Mouse (Mus musculus) hindbrain, embryonic 12.5 days (tissue): ENCODE results near the gene Olfr1380. TPM values are rescaled to one million over a fixed set of nuclear protein-coding genes. Genes with fewer than 3 reads are reported as not detected.
A peak's percentile ranks its signal among the peaks of the same experiment; 100 is the strongest.
"Not testable (repeated sequence)": the region's sequence is repeated elsewhere in the genome, so short reads cannot be mapped to it uniquely, and the experiment has no call there.

Experiments
- ATAC-seq: fragments of 200-750 bp; cut with Nextera tagmentation; 2 replicates; pipeline ENCODE4 v1.8.0; 2017; ENCODE audit warnings: moderate TSS enrichment; ENCODE audit not compliant: low FRiP score
- H3K27ac ChIP-seq: fragments of 300-500 bp; sonication (generic); 2 replicates; pipeline ENCODE4 v1.5.1; 2016; ENCODE audit warnings: mild to moderate bottlenecking
- H3K27me3 ChIP-seq: fragments of 300-500 bp; sonication (generic); 2 replicates; pipeline ENCODE4 v1.6.1; 2016; ENCODE audit warnings: mild to moderate bottlenecking
- H3K36me3 ChIP-seq: fragments of 300-500 bp; sonication (generic); 2 replicates; pipeline ENCODE4 v1.6.1; 2016; ENCODE audit warnings: mild to moderate bottlenecking
- H3K4me1 ChIP-seq: fragments of 300-500 bp; sonication (generic); 2 replicates; pipeline ENCODE4 v1.6.1; 2016
- H3K4me2 ChIP-seq: fragments of 300-500 bp; sonication (generic); replicated peaks from 2 replicates; pipeline ENCODE4 v1.6.1; 2016; ENCODE audit warnings: mild to moderate bottlenecking
- H3K4me3 ChIP-seq: fragments of 300-500 bp; sonication (generic); 2 replicates; pipeline ENCODE4 v1.5.1; 2016; ENCODE audit warnings: mild to moderate bottlenecking
- H3K9ac ChIP-seq: fragments of 300-500 bp; sonication (generic); 2 replicates; pipeline ENCODE4 v1.6.1; 2016; ENCODE audit warnings: mild to moderate bottlenecking, moderate library complexity
- H3K9me3 ChIP-seq: fragments of 300-500 bp; sonication (generic); replicated peaks from 2 replicates; pipeline ENCODE4 v1.6.1; 2016; ENCODE audit warnings: mild to moderate bottlenecking
- WGBS: fragments of 180-500 bp; shearing (Covaris S2); methylation state at CpG from one replicate; pipeline ENCODE4 v1.1.7; 2016; 5-methylcytosine and 5-hydroxymethylcytosine counted together
- polyA plus RNA-seq: library from polyadenylated mRNA; unstranded; fragments of >200 nt; fragmentation: Nextera tagmentation; extraction: Ambion mirVana; gene quantifications from 2 replicates; pipeline ENCODE4 v1.2.1, GENCODE M21; 2016

The Olfr1380 gene
- polyA plus RNA-seq, 1 experiment from 2014 or later: not detected

DNA sequence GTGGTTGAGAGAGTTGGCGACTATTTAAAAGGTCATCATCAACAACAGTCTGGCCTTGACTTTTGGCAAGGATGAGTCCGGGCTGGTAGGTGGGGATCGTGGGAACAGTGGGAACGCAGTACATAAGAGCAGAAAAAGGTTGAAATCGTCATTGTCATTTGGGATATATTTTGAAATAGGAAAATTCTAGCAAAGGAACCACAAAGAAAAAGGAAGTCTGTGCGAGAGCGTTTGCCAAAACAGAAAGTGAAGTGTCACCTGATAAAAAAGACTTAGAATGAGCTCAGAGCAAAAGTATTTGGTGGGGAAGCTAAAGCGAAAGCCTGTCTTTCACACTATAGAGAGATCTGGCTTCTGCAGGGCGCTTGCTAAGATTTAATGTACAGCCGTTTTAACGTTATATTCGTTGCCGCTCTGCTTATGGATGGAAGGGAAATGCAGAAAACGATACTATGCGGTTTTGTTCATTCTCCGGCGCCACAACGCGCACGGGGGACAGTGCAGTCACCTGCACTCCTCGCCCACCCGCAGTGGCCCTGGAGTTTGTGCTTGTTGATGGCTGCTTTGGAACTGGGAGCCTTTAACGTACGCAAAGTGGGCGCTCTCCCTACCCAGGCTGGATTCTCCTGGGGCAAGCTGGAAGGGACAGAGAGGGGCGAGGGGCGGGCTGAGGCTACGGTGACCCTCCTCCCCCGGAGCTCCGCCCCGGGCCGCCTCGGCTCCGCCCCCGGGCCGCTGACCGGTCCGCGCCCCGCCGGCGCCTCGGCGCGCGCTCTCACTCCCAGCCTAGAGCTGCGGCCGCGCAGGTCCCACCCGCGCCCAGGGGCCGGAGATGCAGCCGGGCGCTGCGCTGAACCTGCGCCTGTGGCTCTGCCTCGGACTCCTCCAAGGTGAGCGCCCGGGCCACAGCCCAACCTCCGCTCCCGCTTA, 52.5 kb downstream of the Olfr1380 start, which contains the start of gene Flt4:
TSS of gene Flt4 (plus strand) at position 326 of the 930 bp plus-strand sequence.
- 6% methylated on average over 50 of the region's 61 CpGs for WGBS
- H3K27ac ChIP-seq, H3K9ac ChIP-seq: not testable (repeated sequence)

DNA sequence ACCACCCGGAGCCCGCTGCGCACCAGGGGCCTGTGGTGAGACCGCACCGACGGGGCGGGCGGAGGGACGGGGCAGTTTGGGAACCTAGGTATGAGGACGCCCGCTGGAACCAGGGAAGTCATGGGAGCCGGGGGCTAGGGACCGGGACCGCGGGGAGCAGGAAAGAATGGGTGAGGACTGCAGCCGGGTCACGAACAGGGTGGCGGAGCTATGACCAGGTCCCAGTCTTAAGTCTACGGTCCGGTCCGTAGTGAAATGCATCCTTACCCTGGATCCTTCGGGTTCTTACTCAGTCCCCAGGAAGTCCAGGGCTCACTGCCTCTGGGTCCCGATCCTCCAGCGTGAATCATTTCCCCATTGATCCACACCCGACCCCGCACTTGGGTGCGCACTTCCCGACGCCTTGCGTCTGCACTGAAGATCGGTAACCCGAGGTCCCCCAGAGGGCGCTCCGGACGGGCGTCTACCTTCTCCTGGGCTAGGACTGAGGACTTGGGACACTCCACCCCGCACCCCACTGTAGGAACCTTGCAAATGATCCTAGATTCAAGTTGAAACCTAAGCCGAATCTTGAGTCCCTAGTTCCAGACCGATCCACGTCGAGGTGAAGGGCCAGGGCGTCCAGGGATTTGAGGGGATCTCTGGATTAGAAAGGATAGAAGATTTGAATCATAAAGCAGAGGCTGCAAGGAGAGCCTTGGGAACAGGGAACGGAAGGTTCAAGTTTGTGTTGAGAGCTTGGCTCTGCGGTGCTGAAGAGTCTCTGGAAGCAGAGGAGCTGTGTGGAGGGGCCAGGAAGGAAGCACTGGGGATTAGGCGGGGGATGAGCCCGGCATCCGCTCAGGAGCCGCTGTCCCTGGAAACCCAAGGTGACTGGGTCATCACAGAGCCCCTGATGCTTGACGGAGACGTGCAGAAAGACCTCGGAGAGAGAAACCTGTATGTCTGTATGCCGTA, 53.5 kb downstream of the Olfr1380 start:
- not testable (repeated sequence) for H3K27ac ChIP-seq, H3K9ac ChIP-seq, H3K9me3 ChIP-seq, H3K36me3 ChIP-seq, H3K4me1 ChIP-seq
- ATAC-seq: peak; percentile 24; the same call in 1 of the 2 replicates
- Histone ChIP-seq H3K4me3 (peak overlapping the region; percentile 45), H3K27me3 (peaks cover 67% of the 10 kb centered on the region), H3K4me2 (peak overlapping the region; percentile 70)
- WGBS: 1% methylated on average over 50 of the region's 52 CpGs

More for the DNA sequence above, 52.5 kb downstream of the Olfr1380 start, which contains the start of gene Flt4:
- Histone ChIP-seq H3K4me2 (peak within 1 kb of the TSS; percentile 70), H3K4me3 (peak within 1 kb of the TSS; percentile 45), H3K27me3 (peaks cover 59% of the 10 kb centered on the region)
- H3K9me3 ChIP-seq, H3K36me3 ChIP-seq, H3K4me1 ChIP-seq: not testable (repeated sequence)
- peak; percentile 70 for ATAC-seq

DNA sequence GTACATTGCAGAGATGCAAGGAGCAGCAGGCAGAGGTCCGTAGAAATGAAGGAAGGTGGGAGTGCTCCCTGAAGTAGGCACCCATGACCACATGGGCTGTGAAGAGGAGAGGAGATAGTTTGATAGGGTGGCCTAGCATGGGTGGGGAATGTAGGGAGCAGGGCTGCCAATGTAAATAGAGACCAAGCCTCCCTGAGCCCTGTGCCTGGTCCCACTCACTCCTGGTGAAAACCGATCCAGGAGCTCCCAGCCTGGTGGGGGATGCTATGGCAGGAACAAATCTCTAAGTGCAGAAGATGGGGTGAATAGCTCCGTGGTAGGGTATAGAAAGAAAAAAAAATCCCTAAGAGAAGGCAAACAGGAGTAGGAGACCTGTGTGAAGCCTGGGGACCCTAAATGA, 54.7 kb downstream of the Olfr1380 start:
- not testable (repeated sequence) for H3K4me3 ChIP-seq, H3K9ac ChIP-seq, H3K36me3 ChIP-seq, H3K4me2 ChIP-seq, H3K4me1 ChIP-seq, ATAC-seq, H3K9me3 ChIP-seq, H3K27ac ChIP-seq
- WGBS: 22% methylated on average over 3 of the region's 3 CpGs
- H3K27me3 ChIP-seq: peaks cover 73% of the 10 kb centered on the region

DNA sequence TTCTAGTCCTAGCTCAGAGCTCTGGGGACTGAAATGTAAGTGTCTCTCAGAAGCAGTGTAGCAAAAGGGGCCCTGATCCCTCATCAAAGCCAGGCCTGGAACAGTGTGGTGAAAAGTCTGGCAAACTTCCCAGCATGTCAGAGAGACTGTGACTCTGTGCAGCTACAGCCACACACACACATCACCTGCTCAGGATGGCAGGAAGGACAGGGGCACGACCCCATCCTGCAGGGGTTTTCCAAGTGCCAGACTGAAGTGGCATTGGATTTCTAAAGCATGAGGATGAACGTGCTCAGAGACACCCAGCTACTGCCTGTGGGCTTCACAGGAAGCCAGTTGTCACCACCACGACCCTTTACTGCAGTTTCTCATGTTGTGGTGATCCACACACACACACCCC, 55.5 kb downstream of the Olfr1380 start:
- no peaks in the 10 kb centered on the region for H3K9me3 ChIP-seq
- H3K9ac ChIP-seq: no peak overlapping the region
- H3K4me1 ChIP-seq: 0 out of 2 replicates have a peak, but pooled peaks cover 5% of the 10 kb centered on the region
- H3K4me2 ChIP-seq: no peak overlapping the region
- peaks cover 70% of the 10 kb centered on the region for H3K27me3 ChIP-seq
- H3K36me3 ChIP-seq: no peaks in the 10 kb centered on the region
- WGBS: 49% methylated on average over 3 of the region's 3 CpGs
- ATAC-seq: no peak
- no peak overlapping the region for H3K4me3 ChIP-seq
- H3K27ac ChIP-seq: no peak overlapping the region

DNA sequence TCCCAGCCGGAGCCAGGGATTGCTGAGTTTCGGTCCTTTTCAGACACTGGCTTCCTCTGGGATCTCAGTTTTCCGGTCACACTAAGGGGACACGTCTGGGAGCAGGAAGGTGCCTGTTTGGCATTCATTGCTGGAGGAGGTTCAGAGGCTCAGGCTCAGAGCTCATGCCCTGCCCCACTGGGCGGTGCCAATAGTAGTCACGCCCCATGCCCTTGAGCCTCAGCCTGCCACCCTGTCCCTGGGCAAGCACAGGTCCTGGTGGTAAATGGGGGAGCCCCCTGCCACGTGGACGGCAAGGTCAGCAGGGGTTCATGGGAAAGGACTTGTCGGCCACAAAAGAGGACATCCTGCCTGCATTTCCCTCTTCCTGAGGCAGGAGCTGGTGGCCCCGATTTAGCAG, 56.7 kb downstream of the Olfr1380 start:
- no peak overlapping the region for H3K9ac ChIP-seq
- no peaks in the 10 kb centered on the region for H3K36me3 ChIP-seq
- no peak overlapping the region for H3K27ac ChIP-seq
- H3K27me3 ChIP-seq: peaks cover 62% of the 10 kb centered on the region
- H3K4me3 ChIP-seq: no peak overlapping the region
- ATAC-seq: no peak
- H3K9me3 ChIP-seq: no peaks in the 10 kb centered on the region
- WGBS: 17% methylated on average over 10 of the region's 10 CpGs
- H3K4me2 ChIP-seq: no peak overlapping the region
- H3K4me1 ChIP-seq: 0 out of 2 replicates have a peak, but pooled peaks cover 5% of the 10 kb centered on the region

Other genes with a start within 250 kb of the Olfr1380 start
- gene Olfr1391, start 234.1 kb upstream of the Olfr1380 start, polyA plus RNA-seq: not detected in 2 replicates
- gene Olfr1390, start 221.7 kb upstream of the Olfr1380 start, polyA plus RNA-seq: not detected in 2 replicates
- not detected in 2 replicates for gene Olfr1389, start 133.8 kb upstream of the Olfr1380 start, polyA plus RNA-seq
- 0.09 TPM in 2 replicates for gene Olfr1388, start 120.3 kb upstream of the Olfr1380 start, polyA plus RNA-seq
- gene Olfr1387, start 101.5 kb upstream of the Olfr1380 start, polyA plus RNA-seq: not detected in 2 replicates
- gene Olfr1386, start 91.8 kb upstream of the Olfr1380 start, polyA plus RNA-seq: not detected in 2 replicates
- gene Olfr1385, start 67.8 kb upstream of the Olfr1380 start, polyA plus RNA-seq: not detected in 2 replicates
- gene Olfr1384, start 50.2 kb upstream of the Olfr1380 start, polyA plus RNA-seq: not detected in 2 replicates
- gene Olfr1383, start 37.2 kb upstream of the Olfr1380 start, polyA plus RNA-seq: not detected in 2 replicates
- not detected in 2 replicates for gene Olfr1382, start 28.6 kb upstream of the Olfr1380 start, polyA plus RNA-seq
- not detected in 2 replicates for gene Olfr1381, start 13.4 kb upstream of the Olfr1380 start, polyA plus RNA-seq
- gene Flt4, start 52.4 kb downstream of the Olfr1380 start, polyA plus RNA-seq: 3.3 and 4.0 TPM in 2 replicates
- not detected in 2 replicates for gene Scgb3a1, start 106.7 kb downstream of the Olfr1380 start, polyA plus RNA-seq
- 92.2 and 93.1 TPM in 2 replicates for gene Cnot6, start 155.8 kb downstream of the Olfr1380 start, polyA plus RNA-seq
- gene Gfpt2, start 237.3 kb downstream of the Olfr1380 start, polyA plus RNA-seq: 20.2 and 22.5 TPM in 2 replicates